Mouse (Mus musculus): Measurements from ENCODE around the gene Rgs14.

DNA sequence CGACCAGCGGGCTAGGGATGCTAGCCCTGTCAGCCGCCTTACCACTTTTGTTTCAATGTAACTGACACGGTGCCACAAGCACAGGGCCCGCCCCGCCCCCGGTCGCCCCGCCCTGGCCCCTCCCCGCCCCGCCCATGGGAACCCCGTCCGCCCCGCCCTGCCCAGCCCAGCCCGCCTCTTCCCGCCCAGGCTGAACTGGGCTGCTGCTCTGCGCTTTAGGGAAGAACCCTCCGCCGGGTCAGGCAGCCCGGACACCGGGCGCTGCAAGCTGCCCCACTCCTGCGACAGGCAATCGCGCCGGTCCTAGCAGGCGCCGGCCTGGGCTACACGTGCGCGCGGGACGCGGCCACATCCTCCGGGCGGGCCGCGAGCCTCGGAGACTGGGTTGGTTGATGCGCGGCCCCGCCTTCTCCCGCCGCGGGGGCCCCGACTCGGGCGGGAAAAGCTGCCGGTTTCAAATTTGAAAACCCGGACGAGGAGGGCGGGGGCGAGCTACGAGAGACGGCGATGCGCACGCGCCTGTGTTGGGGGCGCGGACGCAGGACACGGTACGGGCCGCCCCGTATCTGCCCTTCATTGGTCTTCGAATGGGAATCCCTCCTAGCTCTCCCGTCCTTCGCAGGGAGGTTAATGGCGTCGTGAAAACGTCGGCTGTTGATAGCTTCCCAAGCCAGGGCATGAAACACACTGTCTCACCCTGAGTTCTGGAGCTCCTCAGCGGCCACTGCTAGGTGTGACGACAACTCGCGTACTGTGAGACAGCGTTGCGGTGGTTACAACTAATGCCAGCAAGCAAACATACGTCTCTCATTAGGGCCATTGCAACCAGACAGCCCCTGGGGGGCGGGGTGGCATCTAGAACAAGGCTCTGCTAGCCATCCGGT is 39.6 kb upstream of the Rgs14 start, which contains the start of gene Mxd3:
- TF ChIP-seq POLR2A (IDR thresholded peaks at IDR 0.05; ENCODE audit: insufficient read depth, low read length) (peak; percentile 16), EP300 (IDR thresholded peaks at IDR 0.05; ENCODE audit: insufficient read depth, low read depth, low read length) (0 out of 2 replicates have a peak, but pooled peaks have one; percentile 2), CTCF (IDR thresholded peaks at IDR 0.05; ENCODE audit: low read depth, low read length) (no peak)
